Mouse (Mus musculus) cerebellum, adult 2 months (tissue): ENCODE measurements around the gene Lrmda.

Experiments used
- CTCF ChIP-seq: fragments of 200-500 bp; IDR thresholded peaks from 2 replicates; pipeline ENCODE4 v1.5.1; 2011; ENCODE audit warnings: low read depth, mild to moderate bottlenecking, control low read depth, low read length, moderate library complexity, borderline replicate concordance; ENCODE audit not compliant: insufficient read depth
- POLR2A ChIP-seq: fragments of 200-500 bp; IDR thresholded peaks from 2 replicates; pipeline ENCODE4 v1.6.1; 2011; ENCODE audit warnings: low read length, control low read depth, borderline replicate concordance; ENCODE audit not compliant: insufficient read depth

DNA sequence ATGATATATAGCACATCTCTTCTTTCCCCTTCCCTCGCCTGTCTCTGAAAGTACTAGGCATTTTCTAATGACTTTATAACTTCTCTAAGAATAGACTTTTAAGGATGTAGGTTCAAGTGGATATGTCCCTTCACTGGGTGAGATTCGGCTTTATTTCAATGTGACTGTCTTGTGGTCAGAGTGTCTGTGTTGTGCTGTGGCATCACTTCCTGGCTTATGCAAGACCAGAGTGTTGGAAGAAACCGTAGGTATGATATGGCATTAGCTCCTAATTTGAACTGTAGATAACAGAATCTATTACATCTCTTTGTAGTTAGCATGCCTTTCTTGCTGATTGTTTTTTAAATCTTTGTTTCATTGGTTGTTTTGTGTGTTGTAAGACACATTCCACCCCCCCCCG is 198.7 kb downstream of the Lrmda start:
- TF ChIP-seq POLR2A (no peak), CTCF (no peak)
